Mouse (Mus musculus): Measurements from ENCODE around the gene Itk.

DNA sequence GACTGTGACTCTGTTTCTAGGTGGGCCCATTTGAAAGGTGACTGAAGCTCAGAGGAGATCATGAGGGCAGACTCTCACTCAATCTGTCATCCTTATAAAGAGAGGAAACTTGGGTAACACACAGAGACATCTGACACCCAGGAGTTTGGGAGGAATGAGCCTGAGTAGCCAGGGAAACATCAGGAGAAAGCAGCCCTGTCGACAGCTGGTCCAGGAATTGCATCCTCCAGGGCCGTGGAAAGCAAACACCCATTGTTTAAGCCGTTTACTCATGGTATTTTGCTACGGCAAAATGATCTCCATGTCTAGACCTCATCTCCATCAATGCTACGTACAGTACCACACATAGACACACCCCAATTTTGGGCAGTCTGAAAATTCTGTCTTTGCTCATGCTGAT lies 101.2 kb downstream of the Itk start:
- TF ChIP-seq CTCF (IDR thresholded peaks at IDR 0.05; ENCODE audit: low read depth) (no peak), EP300 (IDR thresholded peaks at IDR 0.05; ENCODE audit: low read depth) (no peak)
